Mouse (Mus musculus): ENCODE data around the gene Dnmt3a. TPM values are rescaled to one million over a fixed set of nuclear protein-coding genes. Genes with fewer than 3 reads are reported as not detected.

The Dnmt3a gene
- total RNA-seq, 4 experiments from 2014 or later, result 43.3 to 60.4 (median 52.8) TPM

- no peak for DNase-seq (ENCODE audit: low spot score in 2 of 2)
These were observed 45.4 kb downstream of the Dnmt3a start for GRCm38 (mm10) chr12:3851179-3851578.

GRCm38 (mm10) chr12:3852521-3852920 lies 46.7 kb downstream of the Dnmt3a start:
- DNase-seq (ENCODE audit: low spot score in 2 of 2), result no peak

- DNase-seq (ENCODE audit: low spot score in 2 of 2), result no peak
These were observed 48.6 kb downstream of the Dnmt3a start for GRCm38 (mm10) chr12:3854419-3854818.

- DNase-seq (ENCODE audit: low spot score in 2 of 2), result peak; percentile 62 to 80
These were observed 50.1 kb downstream of the Dnmt3a start for GRCm38 (mm10) chr12:3855762-3856501.

- DNase-seq (ENCODE audit: low spot score in 2 of 2), result no peak
These were observed 50.9 kb downstream of the Dnmt3a start for GRCm38 (mm10) chr12:3856748-3857147.

GRCm38 (mm10) chr12:3857231-3857630 lies 51.4 kb downstream of the Dnmt3a start:
- DNase-seq (ENCODE audit: low spot score in 2 of 2), result no peak

- DNase-seq (ENCODE audit: low spot score in 2 of 2), result no peak
These were observed 52.0 kb downstream of the Dnmt3a start for GRCm38 (mm10) chr12:3857773-3858172.

- DNase-seq (ENCODE audit: low spot score in 2 of 2), result no peak
These were observed 52.9 kb downstream of the Dnmt3a start for GRCm38 (mm10) chr12:3858754-3859153.

GRCm38 (mm10) chr12:3859545-3859944 lies 53.7 kb downstream of the Dnmt3a start:
- no peak for DNase-seq (ENCODE audit: low spot score in 2 of 2)

GRCm38 (mm10) chr12:3860005-3860404 lies 54.2 kb downstream of the Dnmt3a start:
- no peak for DNase-seq (ENCODE audit: low spot score in 2 of 2)

- DNase-seq (ENCODE audit: low spot score in 2 of 2), result no peak
These were observed 55.9 kb downstream of the Dnmt3a start for GRCm38 (mm10) chr12:3861665-3862228.

GRCm38 (mm10) chr12:3862253-3862652 lies 56.4 kb downstream of the Dnmt3a start:
- no peak for DNase-seq (ENCODE audit: low spot score in 2 of 2)

GRCm38 (mm10) chr12:3864208-3864607 lies 58.4 kb downstream of the Dnmt3a start:
- no peak for DNase-seq (ENCODE audit: low spot score in 2 of 2)

- no peak for DNase-seq (ENCODE audit: low spot score in 2 of 2)
These were observed 59.8 kb downstream of the Dnmt3a start for GRCm38 (mm10) chr12:3865594-3865993.

- DNase-seq (ENCODE audit: low spot score in 2 of 2), result peak in 1 of 2 experiments; percentile 34
These were observed 61.0 kb downstream of the Dnmt3a start for GRCm38 (mm10) chr12:3866654-3867370.

- DNase-seq (ENCODE audit: low spot score in 2 of 2), result no peak
These were observed 62.3 kb downstream of the Dnmt3a start for GRCm38 (mm10) chr12:3868115-3868514.

GRCm38 (mm10) chr12:3868676-3869458 lies 63.1 kb downstream of the Dnmt3a start:
- DNase-seq (ENCODE audit: low spot score in 2 of 2), result peak; percentile 38 to 59

GRCm38 (mm10) chr12:3870024-3870423 lies 64.2 kb downstream of the Dnmt3a start:
- DNase-seq (ENCODE audit: low spot score in 2 of 2), result no peak

GRCm38 (mm10) chr12:3870859-3871462 lies 65.2 kb downstream of the Dnmt3a start:
- no peak for DNase-seq (ENCODE audit: low spot score in 2 of 2)

- DNase-seq (ENCODE audit: low spot score in 2 of 2), result peak; percentile 63 to 78
These were observed 65.8 kb downstream of the Dnmt3a start for GRCm38 (mm10) chr12:3871637-3872036.

Data from gastrocnemius, adult 8-10 months (tissue).